In genomic region chr16:94647925-94648324, GRCm38 (mm10) we compare ENCODE assay signal across 25 mouse cellular contexts.
DNase-seq lines count a peak whose midpoint lies in the region; ATAC-seq and TF ChIP-seq lines count a peak whose summit lies in the region.
"Had no signal": no experiment of that assay in that cellular context is flagged by ENCODE, and none has a peak within 500 bp of the region (broad histone marks: within the 10 kb centered on the region; RNA-seq: fewer than 3 reads in every experiment).

No protein-coding gene starts in this region.

- intact Hi-C loops in gastrocnemius, adult 2 months (cut with DNase I) = no loop called here
- intact Hi-C loops in gastrocnemius, postnatal 36 days (cut with DNase I) = no loop called here

- no peaks in the 10 kb centered on the region for H3K9me3 ChIP-seq in liver, postnatal 0 days (ENCODE audit: low read length)
- no peaks in the 10 kb centered on the region for H3K9me3 ChIP-seq in liver, embryonic 11.5 days (ENCODE audit: control insufficient read depth, low read length)
- no peaks in the 10 kb centered on the region for H3K9me3 ChIP-seq in stomach, postnatal 0 days (ENCODE audit: control insufficient read depth, low read length)
- H3K9me3 ChIP-seq: embryonic facial prominence, embryonic 13.5 days; forebrain, embryonic 13.5 days; hindbrain, embryonic 12.5 days; limb, embryonic 10.5 days; midbrain, embryonic 10.5 days; neural tube, embryonic 15.5 days had no signal

- H3K9ac ChIP-seq in liver, postnatal 0 days (replicated peaks) = no peak overlapping the region
- H3K9ac ChIP-seq in liver, embryonic 11.5 days (ENCODE audit: low read depth, low read length) = no peak overlapping the region
- no peak overlapping the region for H3K9ac ChIP-seq in stomach, postnatal 0 days (ENCODE audit: low read length)
- H3K9ac ChIP-seq: embryonic facial prominence, embryonic 13.5 days; forebrain, embryonic 13.5 days; hindbrain, embryonic 12.5 days; lung, embryonic 14.5 days; neural tube, embryonic 15.5 days had no signal

- no peak for TF ChIP-seq CTCF in gastrocnemius, adult 2 months (IDR thresholded peaks at IDR 0.05)
- no peak for TF ChIP-seq CTCF in liver, postnatal 0 days (IDR thresholded peaks at IDR 0.05; ENCODE audit: low read depth)
- no peak for TF ChIP-seq CTCF in stomach, postnatal 0 days (IDR thresholded peaks at IDR 0.05; ENCODE audit: low read depth)

- no peaks in the 10 kb centered on the region for H3K27me3 ChIP-seq in liver, postnatal 0 days (ENCODE audit: insufficient read depth, low read length)
- H3K27me3 ChIP-seq in liver, embryonic 11.5 days (replicated peaks; ENCODE audit: control insufficient read depth, insufficient read depth, low read length) = no peaks in the 10 kb centered on the region
- H3K27me3 ChIP-seq in stomach, postnatal 0 days (ENCODE audit: control insufficient read depth, insufficient read depth, low read length) = no peaks in the 10 kb centered on the region
- H3K27me3 ChIP-seq: embryonic facial prominence, embryonic 13.5 days; forebrain, embryonic 13.5 days; hindbrain, embryonic 12.5 days; neural tube, embryonic 15.5 days had no signal

- ATAC-seq in liver, postnatal 0 days = 0 out of 2 replicates have a peak, but pooled peaks have one; percentile 36
- no peak for ATAC-seq in liver, embryonic 11.5 days (replicated peaks; ENCODE audit: low FRiP score)
- no peak for ATAC-seq in stomach, postnatal 0 days (ENCODE audit: low FRiP score, low TSS enrichment)
- no peak for ATAC-seq in megakaryocyte-erythroid progenitor cell, adult 5-6 weeks (replicated peaks; ENCODE audit: low FRiP score, low TSS enrichment, poor library complexity, severe bottlenecking)
- ATAC-seq: forebrain, embryonic 13.5 days; midbrain, embryonic 16.5 days had no signal

- no peak overlapping the region for H3K4me3 ChIP-seq in gastrocnemius, adult 2 months
- H3K4me3 ChIP-seq in liver, postnatal 0 days (ENCODE audit: low read depth, low read length) = no peak overlapping the region
- no peak overlapping the region for H3K4me3 ChIP-seq in liver, embryonic 11.5 days (ENCODE audit: low read depth, low read length)
- no peak overlapping the region for H3K4me3 ChIP-seq in stomach, postnatal 0 days (ENCODE audit: low read depth, low read length)
- H3K4me3 ChIP-seq: embryonic facial prominence, embryonic 13.5 days; forebrain, embryonic 13.5 days; heart, adult 2 months; hindbrain, embryonic 12.5 days; layer of hippocampus, adult 2 months; limb, embryonic 10.5 days; midbrain, embryonic 10.5 days; neural tube, embryonic 15.5 days had no signal

- 82% methylated on average over 2 of the region's 2 CpGs for WGBS in liver, postnatal 0 days (ENCODE audit: insufficient replicate concordance)
- 85% methylated on average over 2 of the region's 2 CpGs for WGBS in liver, embryonic 11.5 days
- WGBS in stomach, postnatal 0 days = 85% methylated on average over 2 of the region's 2 CpGs

- TF ChIP-seq EP300 in liver, postnatal 0 days (IDR thresholded peaks at IDR 0.05; ENCODE audit: low read depth) = no peak
- no peak for TF ChIP-seq EP300 in stomach, postnatal 0 days (optimal IDR thresholded peaks at IDR 0.05)

- H3K4me2 ChIP-seq in liver, postnatal 0 days (ENCODE audit: low read depth, low read length) = no peak overlapping the region
- no peak overlapping the region for H3K4me2 ChIP-seq in liver, embryonic 11.5 days
- H3K4me2 ChIP-seq in stomach, postnatal 0 days (replicated peaks; ENCODE audit: low read depth) = no peak overlapping the region
- H3K4me2 ChIP-seq: embryonic facial prominence, embryonic 13.5 days; forebrain, embryonic 13.5 days; hindbrain, embryonic 12.5 days; lung, embryonic 14.5 days; neural tube, embryonic 15.5 days had no signal

- H3K36me3 ChIP-seq in liver, postnatal 0 days (replicated peaks; ENCODE audit: insufficient read depth, low read length) = no peaks in the 10 kb centered on the region
- H3K36me3 ChIP-seq in liver, embryonic 11.5 days (ENCODE audit: control insufficient read depth, insufficient read depth, low read length) = no peaks in the 10 kb centered on the region
- no peaks in the 10 kb centered on the region for H3K36me3 ChIP-seq in stomach, postnatal 0 days (ENCODE audit: control insufficient read depth, insufficient read depth, low read length)
- H3K36me3 ChIP-seq: embryonic facial prominence, embryonic 13.5 days; hindbrain, embryonic 12.5 days; limb, embryonic 10.5 days; midbrain, embryonic 10.5 days; neural tube, embryonic 15.5 days had no signal

- H3K27ac ChIP-seq in gastrocnemius, adult 2 months = peak overlapping the region; percentile 54; the same call in 1 of the 2 replicates
- H3K27ac ChIP-seq in liver, postnatal 0 days (ENCODE audit: low read depth) = no peak overlapping the region
- no peak overlapping the region for H3K27ac ChIP-seq in liver, embryonic 11.5 days (ENCODE audit: low read depth, low read length)
- no peak overlapping the region for H3K27ac ChIP-seq in stomach, postnatal 0 days (replicated peaks)
- H3K27ac ChIP-seq: embryonic facial prominence, embryonic 13.5 days; forebrain, embryonic 13.5 days; heart, adult 2 months; hindbrain, embryonic 12.5 days; limb, embryonic 10.5 days; midbrain, embryonic 10.5 days; neural tube, embryonic 15.5 days had no signal

- DNase-seq in gastrocnemius, adult 2 months = no peak
- no peak for DNase-seq in gastrocnemius, postnatal 36 days
- no peak for DNase-seq in liver, postnatal 0 days
- no peak for DNase-seq in liver, embryonic 11.5 days (ENCODE audit: low spot score)
- peak; percentile 60 for DNase-seq in induced T-regulatory cell, adult 2 months (ENCODE audit: low read depth)
- DNase-seq in stomach, postnatal 0 days (ENCODE audit: low spot score) = peak; percentile 6
- DNase-seq in kidney, postnatal 10 days = no peak
- DNase-seq: adrenal gland, adult 8-10 months; cerebellum, adult 8-10 months; cerebellum, postnatal 36 days; embryo, embryonic 11 days; heart, adult 2 months; kidney, adult 2 months; kidney, postnatal 14 days; lung, embryonic 14.5 days; lung, postnatal 36 days had no signal

- peaks cover 12% of the 10 kb centered on the region for H3K4me1 ChIP-seq in liver, postnatal 0 days (ENCODE audit: insufficient read depth)
- H3K4me1 ChIP-seq in liver, embryonic 11.5 days (replicated peaks; ENCODE audit: control insufficient read depth, insufficient read depth, low read length) = peaks cover 16% of the 10 kb centered on the region
- no peaks in the 10 kb centered on the region; the same call in none of the 2 replicates for H3K4me1 ChIP-seq in stomach, postnatal 0 days (replicated peaks; ENCODE audit: control insufficient read depth, insufficient read depth)

Comparison
In these comparisons a context has a peak if more than half of its experiments do, and no peak if none do; other contexts are left out.
1. DNase-seq: peak in induced T-regulatory cell, adult 2 months (single experiment) and stomach, postnatal 0 days (single experiment); none in gastrocnemius, adult 2 months (single experiment), gastrocnemius, postnatal 36 days (0 of 2), liver, postnatal 0 days (single experiment), liver, embryonic 11.5 days (single experiment) and kidney, postnatal 10 days (single experiment).